Mouse (Mus musculus): ENCODE measurements at regions not wholly inside any gene's neighbourhood (a gene's known extent, or its start where the extent isn't known, plus 50 kb on each side); places are given as distances from the start of the nearest gene placed in this dataset.

DNA sequence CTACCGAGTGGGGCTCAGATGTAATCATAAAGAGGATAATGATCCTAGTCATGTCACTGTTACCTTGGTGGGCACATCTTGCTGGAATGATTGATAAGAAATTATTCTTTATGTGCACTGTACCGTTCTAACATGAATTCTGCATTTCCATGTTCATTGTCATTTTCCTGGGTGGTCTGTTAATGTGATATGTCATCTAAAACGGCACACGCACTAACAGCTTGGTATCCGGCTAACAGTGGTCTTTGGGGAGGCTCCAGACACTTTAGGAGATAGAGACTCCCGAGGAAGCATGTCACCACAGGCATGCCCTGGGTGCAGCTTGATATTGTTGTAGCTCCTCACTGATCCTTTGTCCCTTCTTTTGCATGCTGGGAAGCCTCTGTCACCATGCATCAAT is 1096.1 kb downstream of the Car8 start:
- no peak for DNase-seq (ENCODE audit: low spot score)

DNA sequence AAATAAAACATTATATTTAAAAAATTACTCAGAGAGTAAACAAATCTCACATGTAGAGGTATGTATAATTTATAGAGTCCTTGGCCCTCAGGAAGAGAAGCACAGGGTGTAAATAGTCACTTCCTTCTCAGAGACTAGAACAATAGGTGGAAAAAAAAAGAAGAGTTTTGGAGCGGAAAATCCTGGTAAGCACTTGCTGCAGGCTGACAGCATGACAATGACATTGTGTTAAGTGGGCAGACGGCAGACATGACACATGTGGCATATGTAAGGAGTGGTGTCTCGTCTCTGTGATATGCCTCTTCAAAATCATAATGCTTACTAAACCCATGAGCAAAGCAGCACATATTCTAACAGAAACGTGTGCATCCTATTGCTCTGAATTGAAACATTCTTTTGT is 1126.7 kb downstream of the Car8 start:
- DNase-seq (ENCODE audit: low spot score): no peak

DNA sequence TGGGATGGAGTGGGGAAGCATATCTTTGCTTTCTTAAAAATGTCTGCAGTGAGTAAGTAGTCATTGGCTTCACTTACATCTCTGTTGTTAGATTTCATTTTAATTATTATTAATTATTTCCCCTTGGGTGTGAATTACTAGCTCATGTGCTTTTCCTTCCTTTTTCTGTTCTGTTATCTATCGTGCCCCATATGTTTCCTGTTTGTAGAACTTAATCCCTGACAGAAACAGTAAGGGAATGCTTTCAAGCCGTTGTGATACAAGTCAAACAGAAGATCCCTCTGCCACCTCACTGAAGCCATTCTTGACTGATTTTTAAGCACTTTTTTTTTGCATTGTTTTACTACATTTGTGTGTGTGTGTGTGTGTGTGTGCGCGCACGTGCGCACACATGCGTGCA is 1145.9 kb downstream of the Car8 start:
- no peak for DNase-seq (ENCODE audit: low spot score)

DNA sequence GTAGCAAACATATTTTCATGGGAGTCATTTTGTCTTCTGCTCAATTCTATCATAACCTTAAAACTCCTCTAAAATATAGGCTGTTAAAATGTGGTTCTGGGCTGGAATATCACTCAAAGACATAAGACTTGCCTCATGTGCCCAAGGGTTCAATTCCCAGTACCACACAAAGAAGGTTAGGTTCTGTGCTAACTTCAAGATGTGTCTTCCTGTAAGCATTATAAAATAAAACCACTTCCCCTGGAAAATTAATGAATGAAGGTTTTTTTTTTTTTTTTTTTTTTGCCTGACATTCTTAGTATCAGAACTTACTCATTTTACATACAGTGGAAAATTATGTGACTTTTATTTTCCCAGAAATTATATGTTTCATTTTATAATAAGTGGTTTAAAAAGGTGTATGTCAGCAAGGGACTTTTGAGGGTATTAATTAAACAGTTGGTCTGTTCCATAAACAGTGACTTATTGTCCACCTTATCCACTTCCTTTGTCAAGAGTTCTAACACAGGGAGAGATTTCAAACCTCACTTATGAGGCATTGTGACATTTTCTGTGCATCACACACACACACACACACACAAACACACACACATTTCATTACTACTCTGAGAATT is 1147.5 kb downstream of the Car8 start:
- no peak for DNase-seq (ENCODE audit: low spot score)

Measured in left cerebral cortex, adult 11 months (tissue).